Mouse (Mus musculus) ovary, postnatal 36 days (tissue): Measurements from ENCODE around the gene Olfr609.
"Not testable (repeated sequence)": the region's sequence is repeated elsewhere in the genome, so short reads cannot be mapped to it uniquely, and the experiment has no call there.

Experiments
- DNase-seq: peaks from one replicate; pipeline ENCODE4 v3.0.0; 2022; ENCODE audit warnings: low spot score, mixed read lengths

Gene Olfr609

GRCm38 (mm10) chr7:103497962-103498361, at the start of gene Olfr609:
Olfr609 (minus strand) TSS chr7:103498062.
- no peak for DNase-seq

GRCm38 (mm10) chr7:103542617-103543016, 44.8 kb upstream of the Olfr609 start, which contains the start of gene Olfr612:
Olfr612 (minus strand) TSS chr7:103542717.
- not testable (repeated sequence) for DNase-seq

- not testable (repeated sequence) for DNase-seq
Observed at GRCm38 (mm10) chr7:103520746-103521145, 22.9 kb upstream of the Olfr609 start, which contains the start of gene Olfr611. Olfr611 (minus strand) TSS chr7:103520846.

GRCm38 (mm10) chr7:103512022-103512421, 14.2 kb upstream of the Olfr609 start, which contains the start of gene Olfr610:
Olfr610 (minus strand) TSS chr7:103512122.
- DNase-seq, result no peak

- DNase-seq, result not testable (repeated sequence)
Observed at GRCm38 (mm10) chr7:103477106-103477505, 20.8 kb downstream of the Olfr609 start.

- DNase-seq, result no peak
Observed at GRCm38 (mm10) chr7:103469577-103469976, 28.3 kb downstream of the Olfr609 start, which contains the start of gene Olfr608. Olfr608 (plus strand) TSS chr7:103469877.

GRCm38 (mm10) chr7:103460590-103460989, 37.3 kb downstream of the Olfr609 start:
- no peak for DNase-seq

GRCm38 (mm10) chr7:103448746-103449145, 49.1 kb downstream of the Olfr609 start, which contains the start of gene Olfr606:
Olfr606 (plus strand) TSS chr7:103449046.
- no peak for DNase-seq

GRCm38 (mm10) chr7:103445339-103445738, 52.5 kb downstream of the Olfr609 start, which contains the start of gene Olfr605:
Olfr605 (minus strand) TSS chr7:103445439.
- no peak for DNase-seq
